Mouse (Mus musculus) naive thymus-derived CD4-positive, alpha-beta T cell, adult 2 months (primary cell): ENCODE measurements around the gene Mrps6.

ENCODE experiments used
- DNase-seq: peaks from one replicate; pipeline ENCODE4 v3.0.0-alpha.2; 2011; ENCODE audit warnings: low read depth

Mrps6 gene

GRCm38 (mm10) chr16:92120899-92121531 is 62.9 kb downstream of the Mrps6 start:
- no peak for DNase-seq

GRCm38 (mm10) chr16:92127226-92127625 is 69.2 kb downstream of the Mrps6 start:
- no peak for DNase-seq

GRCm38 (mm10) chr16:92127666-92128065 is 69.6 kb downstream of the Mrps6 start:
- no peak for DNase-seq

- DNase-seq = no peak
Observed at GRCm38 (mm10) chr16:92129843-92130242, 71.8 kb downstream of the Mrps6 start.

- DNase-seq = no peak
Observed at GRCm38 (mm10) chr16:92132511-92132910, 74.4 kb downstream of the Mrps6 start.

- DNase-seq = no peak
Observed at GRCm38 (mm10) chr16:92134148-92134764, 76.2 kb downstream of the Mrps6 start.

- DNase-seq = no peak
Observed at GRCm38 (mm10) chr16:92136275-92136674, 78.2 kb downstream of the Mrps6 start.

GRCm38 (mm10) chr16:92139386-92140261 is 81.6 kb downstream of the Mrps6 start:
- no peak for DNase-seq

GRCm38 (mm10) chr16:92140328-92140727 is 82.3 kb downstream of the Mrps6 start:
- DNase-seq = no peak

GRCm38 (mm10) chr16:92141021-92141420 is 83.0 kb downstream of the Mrps6 start:
- no peak for DNase-seq

GRCm38 (mm10) chr16:92142426-92143012 is 84.4 kb downstream of the Mrps6 start:
- DNase-seq = no peak

- no peak for DNase-seq
Observed at GRCm38 (mm10) chr16:92147631-92148366, 89.7 kb downstream of the Mrps6 start.

GRCm38 (mm10) chr16:92148367-92148728 is 90.3 kb downstream of the Mrps6 start:
- no peak for DNase-seq

GRCm38 (mm10) chr16:92150975-92151374 is 92.9 kb downstream of the Mrps6 start:
- no peak for DNase-seq

- DNase-seq = no peak
Observed at GRCm38 (mm10) chr16:92158021-92158455, 100.0 kb downstream of the Mrps6 start.

- no peak for DNase-seq
Observed at GRCm38 (mm10) chr16:92158461-92159091, 100.5 kb downstream of the Mrps6 start.

- no peak for DNase-seq
Observed at GRCm38 (mm10) chr16:92159114-92159513, 101.0 kb downstream of the Mrps6 start.
